Mouse (Mus musculus) heart, adult 2 months (tissue): ENCODE results near the gene Crtc3. TPM values are rescaled to one million over a fixed set of nuclear protein-coding genes. Genes with fewer than 3 reads are reported as not detected.

Experiments
- DNase-seq, 2 experiments: peaks; one replicate each; pipeline ENCODE4 v3.0.0; 2021
- H3K27ac ChIP-seq: fragments of 200-600 bp; 2 replicates; pipeline ENCODE4 v1.8.1; 2022
- H3K27me3 ChIP-seq: fragments of 200-500 bp; 2 replicates; pipeline ENCODE4 v1.6.1; 2012; ENCODE audit warnings: mild to moderate bottlenecking, low read length, inconsistent platforms, mixed read lengths; ENCODE audit not compliant: control insufficient read depth, insufficient read depth
- H3K36me3 ChIP-seq: fragments of 200-500 bp; 2 replicates; pipeline ENCODE4 v1.6.1; 2012; ENCODE audit warnings: low read length, inconsistent platforms; ENCODE audit not compliant: control insufficient read depth, insufficient read depth
- H3K4me1 ChIP-seq: fragments of 200-500 bp; 2 replicates; pipeline ENCODE4 v1.6.1; 2011; ENCODE audit warnings: low read length; ENCODE audit not compliant: control insufficient read depth, insufficient read depth
- H3K4me3 ChIP-seq: fragments of 200-600 bp; 2 replicates; pipeline ENCODE4 v1.8.1; 2022
- H3K79me2 ChIP-seq: fragments of 200-500 bp; replicated peaks from 2 replicates; pipeline ENCODE4 v1.6.1; 2012; ENCODE audit warnings: mild to moderate bottlenecking, inconsistent platforms, low read length, moderate library complexity, mixed read lengths; ENCODE audit not compliant: control insufficient read depth, insufficient read depth
- H3K9ac ChIP-seq: fragments of 200-500 bp; 2 replicates; pipeline ENCODE4 v1.6.1; 2012; ENCODE audit warnings: low read depth, mild to moderate bottlenecking, control low read depth, inconsistent platforms, low read length, mixed read lengths
- CTCF ChIP-seq: fragments of 200-600 bp; IDR thresholded peaks from 2 replicates; pipeline ENCODE4 v1.8.1; 2022; ENCODE audit warnings: antibody characterized with exemption, mild to moderate bottlenecking, moderate library complexity
- EP300 ChIP-seq: fragments of 200-500 bp; IDR thresholded peaks from 2 replicates; pipeline ENCODE4 v1.6.1; 2011; ENCODE audit warnings: low read depth, low read length, control low read depth; ENCODE audit not compliant: insufficient read depth
- POLR2A ChIP-seq: fragments of 200-500 bp; IDR thresholded peaks from 2 replicates; pipeline ENCODE4 v1.6.1; 2011; ENCODE audit warnings: mild to moderate bottlenecking, low read depth, low read length, control low read depth; ENCODE audit not compliant: insufficient read depth
- WGBS: fragments of 180-500 bp; shearing (Covaris S2); methylation state at CpG from one replicate; pipeline ENCODE4 v1.1.7; 2018; 5-methylcytosine and 5-hydroxymethylcytosine counted together
- intact Hi-C: fragments of 180-260 bp; cut with DNase I; formaldehyde crosslinking; loops from one replicate; pipeline ENCODE4 v1.15.1; 2025
- polyA plus RNA-seq: library from polyadenylated mRNA; depleted of rRNA; stranded (reverse); fragments of >200 nt; gene quantifications from 2 replicates; pipeline ENCODE4 v1.2.3, GENCODE M21; 2012
- total RNA-seq, 2 experiments: library from RNA; stranded (reverse); gene quantifications; 2 replicates each; pipeline ENCODE4 v1.2.3; 2021

Gene Crtc3
- total and polyA plus RNA-seq, 3 experiments: 11.0 to 14.3 (median 12.9) TPM

DNA sequence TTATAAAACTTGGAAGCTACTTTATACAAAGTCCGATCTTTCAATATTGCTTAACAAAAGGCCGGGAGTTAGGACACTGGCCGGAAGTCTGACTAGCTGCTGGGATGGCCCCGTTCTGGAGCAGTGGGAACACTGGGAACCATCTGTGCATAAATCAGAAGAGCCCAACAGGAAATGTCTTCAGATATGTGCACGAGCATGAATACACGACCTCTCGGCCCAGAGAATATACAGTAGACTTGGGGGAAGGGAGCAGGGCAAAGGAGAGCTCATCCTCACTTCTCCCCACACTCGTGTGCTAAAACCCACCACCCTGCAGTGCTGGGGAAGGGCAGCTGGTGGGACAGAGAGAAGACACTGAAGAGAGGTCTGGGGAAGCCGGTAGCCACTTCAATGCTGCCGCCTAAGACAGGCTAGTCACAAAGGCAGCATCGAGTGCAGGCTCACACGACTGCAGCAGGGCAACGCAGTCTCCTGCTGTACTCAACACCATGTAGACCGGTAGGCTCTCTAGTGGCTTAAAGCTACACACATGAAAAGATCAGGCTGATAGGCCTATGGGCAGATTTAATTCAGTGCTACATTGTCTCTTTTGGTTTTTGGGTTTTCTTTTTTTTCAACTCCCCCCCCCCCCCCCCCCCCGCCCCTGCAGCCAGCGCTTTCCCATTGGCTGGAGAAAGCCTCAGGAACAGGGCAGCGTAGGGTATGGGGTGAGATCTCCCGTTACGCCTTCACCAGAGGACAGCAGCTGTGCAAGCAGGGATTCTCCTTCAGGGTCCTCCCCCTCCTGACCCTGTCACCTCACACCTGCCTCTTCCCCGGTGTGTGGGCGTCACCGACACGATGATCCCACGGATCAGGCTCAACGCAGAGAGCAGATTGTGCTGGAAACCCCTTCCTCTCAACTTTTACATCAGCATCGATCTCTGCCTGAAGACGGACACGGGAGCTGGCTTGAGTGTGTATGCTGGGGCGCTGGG is 101.7 kb downstream of the Crtc3 start:
- peaks cover 17% of the 10 kb centered on the region for H3K4me1 ChIP-seq
- peak overlapping the region; percentile 47 for H3K27ac ChIP-seq
- H3K27me3 ChIP-seq: no peaks in the 10 kb centered on the region
- H3K9ac ChIP-seq: peak overlapping the region; percentile 44
- intact Hi-C loops: loop anchor here (2.0 kb wide), 1 partner anchor 102 kb away; the partner anchor contains the start of gene Crtc3
- H3K4me3 ChIP-seq: 0 out of 2 replicates have a peak overlapping the region, but pooled peaks have one; percentile 21
- no peaks in the 10 kb centered on the region for H3K79me2 ChIP-seq
- no peaks in the 10 kb centered on the region for H3K36me3 ChIP-seq
- 21% methylated on average over 29 of the region's 29 CpGs for whole genome bisulfite sequencing
- peak; percentile 36 to 41 for DNase-seq
- TF ChIP-seq EP300 (no peak), POLR2A (0 out of 2 replicates have a peak, but pooled peaks have one; percentile 18), CTCF (no peak)

DNA sequence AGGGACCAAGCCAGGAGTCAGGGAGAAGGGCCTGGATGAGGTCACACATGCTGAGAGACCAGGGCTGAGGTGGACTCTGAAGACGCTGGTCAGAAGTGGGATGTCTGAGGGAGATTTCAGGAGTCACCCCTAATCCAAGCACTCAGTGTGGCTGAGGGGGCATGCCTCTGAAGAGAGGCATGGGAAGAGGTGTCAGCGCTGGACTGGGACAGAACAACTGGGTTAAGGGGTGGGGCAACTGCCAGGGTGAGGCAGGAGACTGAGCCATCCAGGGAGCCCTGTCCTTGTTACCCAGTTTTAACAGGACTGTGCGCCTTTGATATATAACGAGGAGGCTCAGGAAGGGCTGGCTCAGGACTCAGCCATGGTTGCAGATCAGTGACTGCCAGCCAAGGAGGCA is 102.5 kb downstream of the Crtc3 start:
- intact Hi-C loops: loop anchor here (2.0 kb wide), 1 partner anchor 103 kb away; the partner anchor contains the start of gene Crtc3
- peak in 1 of 2 experiments; percentile 32 for DNase-seq
- no peak overlapping the region for H3K9ac ChIP-seq

DNA sequence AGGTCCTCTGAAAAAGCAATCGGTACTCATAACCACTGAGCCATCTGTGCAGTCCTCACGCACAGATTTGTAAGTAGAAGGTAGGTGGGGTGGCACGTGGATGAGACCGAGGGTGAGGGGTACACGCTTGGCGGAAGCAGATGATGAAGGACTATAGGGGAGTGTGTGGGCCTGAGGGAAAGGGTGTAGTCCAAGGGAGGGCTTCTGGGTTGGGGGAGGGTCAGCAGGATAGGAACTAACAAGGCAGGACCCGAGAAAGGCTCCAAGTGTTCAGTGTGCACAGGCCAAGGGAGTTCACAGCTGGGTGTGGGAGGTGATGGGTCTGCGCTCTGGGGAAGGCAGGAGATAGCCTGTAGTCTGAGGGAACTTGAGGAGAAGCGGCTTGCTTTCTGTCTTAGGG is 103.3 kb downstream of the Crtc3 start:
- 81% methylated on average over 9 of the region's 9 CpGs for WGBS
- peaks cover 18% of the 10 kb centered on the region for H3K4me1 ChIP-seq
- no peaks in the 10 kb centered on the region for H3K27me3 ChIP-seq
- no peak for DNase-seq
- H3K4me3 ChIP-seq: no peak overlapping the region
- no peaks in the 10 kb centered on the region for H3K36me3 ChIP-seq
- intact Hi-C loops: no loop called here
- no peaks in the 10 kb centered on the region for H3K79me2 ChIP-seq
- no peak overlapping the region for H3K27ac ChIP-seq
- no peak for TF ChIP-seq EP300
- TF ChIP-seq POLR2A: no peak
- TF ChIP-seq CTCF: no peak
- no peak overlapping the region for H3K9ac ChIP-seq

More for the DNA sequence above, 102.5 kb downstream of the Crtc3 start:
- 48% methylated on average over 4 of the region's 4 CpGs for WGBS
- no peaks in the 10 kb centered on the region for H3K79me2 ChIP-seq
- H3K4me1 ChIP-seq: peaks cover 17% of the 10 kb centered on the region
- H3K36me3 ChIP-seq: no peaks in the 10 kb centered on the region
- no peak overlapping the region for H3K4me3 ChIP-seq
- H3K27ac ChIP-seq: peak overlapping the region; percentile 47
- TF ChIP-seq EP300: no peak
- no peaks in the 10 kb centered on the region for H3K27me3 ChIP-seq

DNA sequence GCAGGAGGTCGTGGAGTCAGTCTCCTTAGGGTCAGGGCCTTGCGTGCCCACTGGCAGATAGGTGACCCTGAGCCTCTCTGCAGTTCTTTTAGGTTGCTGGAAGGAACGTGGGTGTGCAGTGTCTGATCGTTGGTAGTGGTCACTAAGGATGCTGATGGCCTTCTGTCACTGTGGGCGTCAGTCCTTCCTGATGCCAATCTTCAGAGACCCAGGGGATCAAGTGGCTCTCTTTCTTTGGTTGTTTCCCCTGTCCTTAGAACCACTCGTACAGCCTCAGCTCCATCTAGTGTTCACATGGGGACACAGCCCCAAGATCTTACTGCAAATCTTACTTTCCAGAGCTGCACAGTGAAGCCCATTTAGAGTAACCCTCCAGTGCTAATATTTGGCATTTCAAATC is 104.7 kb downstream of the Crtc3 start:
- 0 out of 2 replicates have a peak, but pooled peaks have one; percentile 59 for TF ChIP-seq EP300
- no peak for TF ChIP-seq POLR2A
- peak; percentile 92 for TF ChIP-seq CTCF
- H3K79me2 ChIP-seq: no peaks in the 10 kb centered on the region
- H3K9ac ChIP-seq: no peak overlapping the region
- H3K27ac ChIP-seq: peak overlapping the region; percentile 50; the same call in 1 of the 2 replicates
- H3K36me3 ChIP-seq: no peaks in the 10 kb centered on the region
- no peak overlapping the region for H3K4me3 ChIP-seq
- peaks cover 18% of the 10 kb centered on the region for H3K4me1 ChIP-seq
- intact Hi-C loops: loop anchor here (1.0 to 5.0 kb wide), 2 partner anchors 47 to 198 kb away; partner anchors contain the start of gene Blm
- 24% methylated on average over 6 of the region's 6 CpGs for WGBS
- H3K27me3 ChIP-seq: no peaks in the 10 kb centered on the region
- peak; percentile 46 to 54 for DNase-seq

DNA sequence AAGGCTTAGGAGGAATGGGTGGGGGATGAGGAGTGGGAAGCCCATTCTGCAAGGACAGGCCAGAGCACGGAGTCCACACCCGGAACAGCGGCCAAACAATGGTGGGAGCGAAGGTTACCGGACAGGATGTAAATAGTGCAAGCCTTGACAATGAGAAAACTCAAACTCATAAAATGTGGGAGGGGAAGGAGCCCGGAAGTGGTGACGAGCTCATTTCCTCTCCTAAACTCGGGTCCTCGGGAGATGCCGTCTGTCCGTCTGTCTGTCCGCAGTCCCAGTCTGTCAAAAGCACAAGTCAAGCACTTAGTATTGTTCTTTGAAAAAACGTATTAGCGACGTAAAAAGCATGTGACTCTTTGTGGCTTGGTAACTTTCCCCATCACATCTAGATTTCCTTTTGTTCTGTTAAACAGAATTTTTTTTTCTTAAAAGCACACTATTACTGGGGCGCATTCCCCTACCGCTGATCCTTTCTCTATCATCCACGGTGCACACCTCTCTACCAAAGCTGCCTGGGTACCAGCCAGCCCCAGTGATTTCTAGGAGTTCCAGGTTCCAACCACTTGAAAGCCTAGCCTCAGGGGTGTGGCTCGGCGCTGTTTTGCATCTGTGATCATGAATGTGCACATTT is 105.7 kb downstream of the Crtc3 start:
- WGBS: 28% methylated on average over 20 of the region's 20 CpGs
- Histone ChIP-seq H3K36me3 (no peaks in the 10 kb centered on the region), H3K4me3 (peak overlapping the region; percentile 21), H3K9ac (0 out of 2 replicates have a peak overlapping the region, but pooled peaks have one; percentile 18), H3K4me1 (peaks cover 13% of the 10 kb centered on the region), H3K79me2 (no peaks in the 10 kb centered on the region), H3K27ac (peak overlapping the region; percentile 67), H3K27me3 (no peaks in the 10 kb centered on the region)
- TF ChIP-seq POLR2A: 0 out of 2 replicates have a peak, but pooled peaks have one; percentile 35
- TF ChIP-seq CTCF: no peak
- 0 out of 2 replicates have a peak, but pooled peaks have one; percentile 54 for TF ChIP-seq EP300
- peak; percentile 66 to 70 for DNase-seq
- intact Hi-C loops: loop anchor here (5.0 kb wide), 1 partner anchor 46 kb away; the partner anchor contains the start of gene Blm
